Mouse (Mus musculus): ENCODE results near the gene Snd1.

- TF ChIP-seq CTCF (IDR thresholded peaks at IDR 0.05; ENCODE audit: low read depth) (no peak), EP300 (IDR thresholded peaks at IDR 0.05; ENCODE audit: low read depth) (no peak)
Observed at GRCm38 (mm10) chr6:28883518-28883917, 408.6 kb downstream of the Snd1 start.
